Mouse (Mus musculus) megakaryocyte, embryonic 14.5 days (primary cell): ENCODE measurements around the gene Smim5.

ENCODE experiments used
- FLI1 ChIP-seq: IDR thresholded peaks from 2 replicates; pipeline ENCODE4 v1.6.1; 2012; ENCODE audit warnings: low read length, inconsistent platforms, mixed read lengths
- GATA1 ChIP-seq: IDR thresholded peaks from 3 replicates; pipeline ENCODE4 v1.6.1; 2012; ENCODE audit warnings: mixed read lengths, low read length, inconsistent platforms, borderline replicate concordance

DNA sequence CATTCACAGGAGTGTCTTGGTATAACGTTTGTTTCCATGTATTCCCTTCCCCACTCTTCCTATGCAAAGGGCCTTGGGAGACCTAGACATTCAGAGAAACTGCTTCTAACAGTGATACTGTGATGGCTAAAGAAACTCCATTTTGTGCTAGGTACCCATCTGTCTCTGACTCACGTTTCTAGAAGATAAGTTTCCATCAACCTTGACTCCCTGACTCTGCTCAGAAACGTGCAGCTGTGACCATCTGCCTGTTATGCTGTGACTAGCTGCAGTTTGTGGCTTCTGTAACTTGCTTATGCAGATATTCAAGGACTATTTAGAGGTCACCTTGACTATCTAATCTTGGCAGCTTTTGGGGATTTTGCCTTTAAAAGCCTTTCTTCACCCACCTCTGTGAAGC is 31.5 kb downstream of the Smim5 start:
- no peak for TF ChIP-seq GATA1
- TF ChIP-seq FLI1: no peak
